Mouse (Mus musculus) liver, adult 2 months (tissue): ENCODE results near the gene Mlh1.

Experiments used
- CTCF ChIP-seq: fragments of 200-500 bp; IDR thresholded peaks from 2 replicates; pipeline ENCODE4 v1.5.1; 2011; ENCODE audit warnings: low read depth, low read length, control low read depth
- POLR2A ChIP-seq: fragments of 200-500 bp; IDR thresholded peaks from 2 replicates; pipeline ENCODE4 v1.6.1; 2011; ENCODE audit warnings: low read length, control low read depth; ENCODE audit not compliant: insufficient read depth; ENCODE audit errors: extremely low read depth

DNA sequence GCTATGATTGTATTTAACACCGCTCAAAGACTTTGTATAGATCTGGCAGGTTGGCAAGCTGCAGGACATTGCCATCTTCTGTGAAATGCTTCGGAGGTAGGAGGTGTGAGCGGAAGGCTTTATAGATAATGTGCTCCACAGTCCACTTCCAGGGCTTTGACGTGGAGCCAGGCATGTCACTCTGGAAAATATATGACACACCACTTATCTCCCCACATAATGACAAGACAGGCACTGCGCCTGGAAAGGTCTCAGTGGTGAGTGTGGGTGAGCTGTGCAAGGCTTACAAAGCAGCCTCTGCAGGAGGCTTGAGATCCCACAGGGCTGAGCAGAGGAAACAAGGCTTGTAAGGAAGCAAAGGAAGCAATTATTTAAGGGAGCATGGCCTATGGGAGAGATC lies 43.1 kb downstream of the Mlh1 start:
- TF ChIP-seq CTCF (no peak), POLR2A (no peak)
